Mouse (Mus musculus) testis, adult 2 months (tissue): Measurements from ENCODE around the gene Ldlr.

Experiments used
- CTCF ChIP-seq: fragments of 200-500 bp; IDR thresholded peaks from 2 replicates; pipeline ENCODE4 v1.5.1; 2012; ENCODE audit warnings: low read depth, mild to moderate bottlenecking, inconsistent platforms, low read length, moderate library complexity; ENCODE audit not compliant: control insufficient read depth, insufficient read depth, insufficient replicate concordance
- POLR2A ChIP-seq: fragments of 200-500 bp; IDR thresholded peaks from 2 replicates; pipeline ENCODE4 v1.6.1; 2012; ENCODE audit warnings: low read depth, mild to moderate bottlenecking, inconsistent platforms, low read length, moderate library complexity; ENCODE audit not compliant: control insufficient read depth

DNA sequence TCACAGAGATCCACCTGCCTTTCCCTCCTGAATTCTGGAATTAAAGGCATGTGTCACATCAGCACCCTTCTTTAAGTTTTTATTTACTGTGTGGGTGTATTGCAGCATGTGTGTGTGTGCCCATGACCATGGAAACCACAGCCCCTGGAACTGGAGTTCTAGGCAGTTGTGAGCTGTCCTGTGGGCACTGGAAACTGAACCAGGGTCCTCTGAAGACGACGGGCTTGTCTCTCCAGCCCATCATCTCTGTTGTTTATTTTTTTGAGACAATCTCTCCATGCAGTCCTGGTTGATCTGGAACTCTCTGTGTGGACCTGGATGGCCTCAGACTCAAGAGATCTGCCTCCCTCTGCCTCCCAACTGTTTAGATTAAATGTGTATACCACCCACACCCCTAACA is 6.3 kb upstream of the Ldlr start:
- TF ChIP-seq CTCF (no peak), POLR2A (no peak)
